Mouse (Mus musculus): ENCODE measurements around the gene Vps11. TPM values are rescaled to one million over a fixed set of nuclear protein-coding genes. Genes with fewer than 3 reads are reported as not detected.
"Not testable (repeated sequence)": the region's sequence is repeated elsewhere in the genome, so short reads cannot be mapped to it uniquely, and the experiment has no call there.

The Vps11 gene
- polyA plus RNA-seq, 1 experiment from 2014 or later = 37.1 TPM

DNA sequence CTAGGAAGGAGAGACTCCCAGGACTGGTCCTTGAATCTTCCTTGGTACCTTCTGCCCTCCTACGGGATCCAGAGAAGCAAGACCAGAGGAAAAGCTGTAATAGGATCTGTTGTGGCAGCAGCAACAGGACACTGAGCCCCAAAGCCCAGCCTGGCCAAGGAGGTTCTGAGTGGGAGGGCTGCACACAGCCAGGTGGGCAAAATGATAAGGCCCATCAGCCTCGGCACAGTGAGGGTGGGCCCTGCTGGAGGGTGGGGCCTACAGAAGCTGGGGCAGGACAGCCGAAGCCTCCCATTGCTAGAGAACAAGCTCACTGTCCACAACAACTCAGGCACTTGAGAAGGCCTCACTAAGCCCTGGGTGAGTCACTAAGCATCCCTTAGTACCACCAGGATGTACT is 19.3 kb downstream of the Vps11 start:
- Histone ChIP-seq H3K4me1 (ENCODE audit: control insufficient read depth, insufficient read depth, low read length) (peaks cover 18% of the 10 kb centered on the region), H3K27me3 (replicated peaks; ENCODE audit: control insufficient read depth, insufficient read depth, low read length) (no peaks in the 10 kb centered on the region), H3K9ac (ENCODE audit: low read depth, low read length) (peak overlapping the region; percentile 87), H3K4me3 (ENCODE audit: low read length) (no peak overlapping the region), H3K36me3 (ENCODE audit: control insufficient read depth, insufficient read depth, low read length) (peaks cover 11% of the 10 kb centered on the region), H3K4me2 (ENCODE audit: low read depth, low read length) (no peak overlapping the region), H3K27ac (ENCODE audit: low read length) (no peak overlapping the region), H3K9me3 (ENCODE audit: control insufficient read depth, low read length) (no peaks in the 10 kb centered on the region)
- ATAC-seq = 0 out of 2 replicates have a peak, but pooled peaks have one; percentile 13
- WGBS = 68% methylated on average over 3 of the region's 3 CpGs

DNA sequence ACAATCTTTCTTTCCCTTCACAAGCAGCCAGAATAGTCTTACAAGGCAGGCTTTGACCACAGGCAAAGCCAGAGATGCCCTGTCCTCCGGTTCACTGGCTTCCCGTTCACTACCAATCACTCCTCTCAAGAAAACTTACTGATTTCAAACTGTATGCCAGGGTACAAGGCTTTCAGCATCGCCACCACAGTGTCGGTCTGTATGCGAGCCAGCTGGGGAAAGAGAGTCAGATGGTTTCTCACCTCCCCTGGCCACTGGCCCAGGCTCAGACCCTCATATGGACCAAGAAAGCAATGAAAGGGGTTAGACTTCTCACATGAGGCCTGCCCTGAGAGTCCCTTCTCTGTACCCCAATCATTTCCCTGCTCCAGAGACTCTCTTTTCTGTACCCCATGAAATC is 20.0 kb downstream of the Vps11 start:
- no peak overlapping the region for H3K27ac ChIP-seq (ENCODE audit: low read length)
- no peak overlapping the region for H3K4me2 ChIP-seq (ENCODE audit: low read depth, low read length)
- H3K9ac ChIP-seq (ENCODE audit: low read depth, low read length) = no peak overlapping the region
- H3K9me3 ChIP-seq (ENCODE audit: control insufficient read depth, low read length) = no peaks in the 10 kb centered on the region
- peaks cover 25% of the 10 kb centered on the region for H3K4me1 ChIP-seq (ENCODE audit: control insufficient read depth, insufficient read depth, low read length)
- no peak for ATAC-seq
- no peaks in the 10 kb centered on the region for H3K27me3 ChIP-seq (replicated peaks; ENCODE audit: control insufficient read depth, insufficient read depth, low read length)
- H3K36me3 ChIP-seq (ENCODE audit: control insufficient read depth, insufficient read depth, low read length) = peaks cover 11% of the 10 kb centered on the region
- H3K4me3 ChIP-seq (ENCODE audit: low read length) = no peak overlapping the region
- WGBS = 87% methylated on average over 5 of the region's 5 CpGs

DNA sequence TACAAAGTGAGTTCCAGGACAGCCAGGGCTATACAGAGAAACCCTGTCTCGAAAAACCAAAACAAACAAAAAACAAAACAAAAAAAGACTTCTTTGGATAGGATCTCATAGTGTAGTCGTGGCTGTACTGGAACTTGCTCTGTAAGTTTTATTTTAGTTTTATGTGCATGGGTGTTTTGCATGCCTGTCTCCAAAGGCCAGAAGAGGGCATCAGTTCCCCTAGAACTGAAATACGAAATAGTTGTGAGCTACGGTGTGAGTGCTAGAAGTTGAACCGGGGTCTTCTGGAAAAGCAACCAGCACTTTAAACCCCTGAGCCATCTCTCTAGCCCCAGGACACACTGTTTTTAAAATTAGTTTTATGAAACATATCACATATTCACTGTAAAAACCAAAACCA is 22.9 kb downstream of the Vps11 start:
- Histone ChIP-seq H3K9me3 (ENCODE audit: control insufficient read depth, low read length) (no peaks in the 10 kb centered on the region), H3K4me2 (ENCODE audit: low read depth, low read length) (no peak overlapping the region), H3K27ac (ENCODE audit: low read length) (no peak overlapping the region), H3K27me3 (replicated peaks; ENCODE audit: control insufficient read depth, insufficient read depth, low read length) (no peaks in the 10 kb centered on the region), H3K4me1 (ENCODE audit: control insufficient read depth, insufficient read depth, low read length) (peaks cover 25% of the 10 kb centered on the region), H3K4me3 (ENCODE audit: low read length) (no peak overlapping the region), H3K9ac (ENCODE audit: low read depth, low read length) (no peak overlapping the region), H3K36me3 (ENCODE audit: control insufficient read depth, insufficient read depth, low read length) (peaks cover 14% of the 10 kb centered on the region)
- ATAC-seq = no peak
- 84% methylated on average over 5 of the region's 5 CpGs for WGBS

DNA sequence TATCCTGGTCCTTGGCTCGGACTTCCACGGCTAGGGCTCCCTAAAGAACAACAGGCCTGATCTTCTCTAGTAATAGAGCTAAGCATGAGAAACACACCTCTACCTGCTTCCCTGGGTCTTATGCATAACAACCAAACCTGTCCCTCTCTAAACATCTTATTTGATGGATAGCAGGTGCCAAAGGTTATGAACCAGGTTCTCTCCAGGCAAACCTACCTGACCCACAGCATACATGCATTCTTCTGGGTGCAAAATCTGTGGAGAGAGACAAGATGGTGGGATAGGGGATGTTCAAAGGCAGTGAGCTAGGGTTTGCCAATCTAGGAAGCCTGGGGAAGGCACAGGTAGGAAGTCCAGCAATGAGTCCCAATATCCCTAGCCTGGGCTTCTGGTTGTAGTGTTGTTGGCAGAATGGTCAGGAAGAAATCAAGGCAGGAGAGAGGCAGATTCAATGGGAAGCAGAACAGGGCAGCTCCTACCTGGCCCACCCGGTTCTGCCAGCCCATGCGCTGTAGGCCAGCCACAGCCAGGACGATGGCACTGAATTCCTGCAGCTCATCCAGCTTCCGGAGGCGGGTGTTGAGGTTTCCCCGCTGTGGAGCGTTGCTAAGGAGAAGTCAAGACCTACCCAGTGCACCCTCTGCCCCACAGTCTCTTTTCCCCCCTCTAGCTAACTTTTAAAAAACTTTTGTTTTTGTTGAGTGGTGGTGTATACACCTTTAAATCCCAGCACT is 23.9 kb downstream of the Vps11 start:
- Histone ChIP-seq H3K9me3 (ENCODE audit: control insufficient read depth, low read length) (no peaks in the 10 kb centered on the region), H3K27ac (ENCODE audit: low read length) (no peak overlapping the region), H3K36me3 (ENCODE audit: control insufficient read depth, insufficient read depth, low read length) (peaks cover 23% of the 10 kb centered on the region), H3K27me3 (replicated peaks; ENCODE audit: control insufficient read depth, insufficient read depth, low read length) (no peaks in the 10 kb centered on the region), H3K4me2 (ENCODE audit: low read depth, low read length) (peak overlapping the region; percentile 77), H3K4me3 (ENCODE audit: low read length) (peak overlapping the region; percentile 87; the same call in 1 of the 2 replicates), H3K4me1 (ENCODE audit: control insufficient read depth, insufficient read depth, low read length) (peaks cover 22% of the 10 kb centered on the region), H3K9ac (ENCODE audit: low read depth, low read length) (peak overlapping the region; percentile 61; the same call in 1 of the 2 replicates)
- no peak for ATAC-seq
- WGBS = 60% methylated on average over 9 of the region's 9 CpGs

DNA sequence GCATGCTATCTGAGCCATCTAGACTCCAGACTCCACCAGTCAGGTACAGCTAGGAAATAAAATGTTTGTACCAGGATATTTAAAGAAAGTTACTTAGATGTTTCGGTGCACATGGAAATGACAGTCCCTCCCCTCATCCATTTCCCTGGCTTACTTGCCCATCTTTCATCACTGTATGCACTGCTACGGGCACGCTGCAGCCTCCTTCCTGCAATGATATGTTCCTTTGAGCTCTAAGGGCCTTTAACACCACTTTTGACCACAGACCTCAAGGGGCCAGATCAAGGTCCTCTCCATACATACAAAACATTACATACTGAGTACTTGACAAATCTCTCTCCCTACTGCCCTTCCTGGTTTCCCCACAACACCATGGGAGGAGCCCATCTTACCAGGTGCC is 24.5 kb downstream of the Vps11 start:
- Histone ChIP-seq H3K4me1 (ENCODE audit: control insufficient read depth, insufficient read depth, low read length) (peaks cover 15% of the 10 kb centered on the region), H3K9ac (ENCODE audit: low read depth, low read length) (peak overlapping the region; percentile 61), H3K4me3 (ENCODE audit: low read length) (peak overlapping the region; percentile 87), H3K9me3 (ENCODE audit: control insufficient read depth, low read length) (no peaks in the 10 kb centered on the region), H3K27me3 (replicated peaks; ENCODE audit: control insufficient read depth, insufficient read depth, low read length) (no peaks in the 10 kb centered on the region), H3K4me2 (ENCODE audit: low read depth, low read length) (peak overlapping the region; percentile 77), H3K36me3 (ENCODE audit: control insufficient read depth, insufficient read depth, low read length) (peaks cover 27% of the 10 kb centered on the region), H3K27ac (ENCODE audit: low read length) (no peak overlapping the region)
- ATAC-seq = no peak
- WGBS = 59% methylated on average over 3 of the region's 3 CpGs

DNA sequence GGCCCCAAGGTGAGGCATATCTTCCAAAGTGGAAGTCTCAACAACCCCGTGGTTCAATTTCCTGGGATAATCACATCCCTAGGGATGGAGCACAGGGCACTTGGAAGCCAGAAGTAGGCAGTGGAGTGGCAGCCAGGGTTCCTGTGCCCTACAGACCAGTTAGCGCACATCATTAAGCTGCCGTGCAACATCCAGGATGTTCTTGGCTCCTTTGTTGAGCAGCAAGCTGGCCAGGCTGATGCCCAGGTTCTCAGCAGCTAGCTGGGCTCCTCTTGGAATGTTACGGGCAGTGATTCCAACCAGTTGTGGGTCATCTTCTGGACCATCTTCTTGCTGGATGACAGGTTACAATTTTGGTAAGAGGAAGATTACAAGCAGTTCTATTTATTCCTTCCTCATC is 25.0 kb downstream of the Vps11 start:
- H3K4me2 ChIP-seq (ENCODE audit: low read depth, low read length) = peak overlapping the region; percentile 77
- peaks cover 28% of the 10 kb centered on the region for H3K36me3 ChIP-seq (ENCODE audit: control insufficient read depth, insufficient read depth, low read length)
- H3K9ac ChIP-seq (ENCODE audit: low read depth, low read length) = peak overlapping the region; percentile 61
- not testable (repeated sequence) for H3K27me3 ChIP-seq (replicated peaks; ENCODE audit: control insufficient read depth, insufficient read depth, low read length); H3K9me3 ChIP-seq (ENCODE audit: control insufficient read depth, low read length); ATAC-seq; H3K27ac ChIP-seq (ENCODE audit: low read length)
- peak overlapping the region; percentile 87 for H3K4me3 ChIP-seq (ENCODE audit: low read length)
- 30% methylated on average over 4 of the region's 4 CpGs for WGBS
- peaks cover 15% of the 10 kb centered on the region for H3K4me1 ChIP-seq (ENCODE audit: control insufficient read depth, insufficient read depth, low read length)

DNA sequence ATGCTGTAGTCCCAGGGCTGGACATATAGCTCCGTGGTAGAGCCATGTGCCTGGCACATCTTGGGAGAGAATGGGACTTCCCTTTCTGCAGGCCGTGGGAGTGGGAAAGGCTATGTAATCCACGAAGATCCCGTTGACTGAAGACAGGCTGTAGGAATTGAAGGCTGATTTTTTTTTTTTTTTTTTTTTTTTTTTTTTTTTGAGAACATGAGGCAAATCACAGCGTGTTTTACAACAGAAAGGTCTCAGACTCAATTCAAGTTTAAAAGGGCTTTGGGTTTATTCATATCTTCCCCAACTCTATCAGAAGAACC is 25.4 kb downstream of the Vps11 start:
- Histone ChIP-seq H3K9ac (ENCODE audit: low read depth, low read length) (peak overlapping the region; percentile 92), H3K4me3 (ENCODE audit: low read length) (peak overlapping the region; percentile 87), H3K9me3 (ENCODE audit: control insufficient read depth, low read length) (no peaks in the 10 kb centered on the region), H3K4me1 (ENCODE audit: control insufficient read depth, insufficient read depth, low read length) (peaks cover 15% of the 10 kb centered on the region), H3K27me3 (replicated peaks; ENCODE audit: control insufficient read depth, insufficient read depth, low read length) (no peaks in the 10 kb centered on the region), H3K4me2 (ENCODE audit: low read depth, low read length) (peak overlapping the region; percentile 77), H3K27ac (ENCODE audit: low read length) (peak overlapping the region; percentile 96), H3K36me3 (ENCODE audit: control insufficient read depth, insufficient read depth, low read length) (peaks cover 30% of the 10 kb centered on the region)
- no peak for ATAC-seq
- WGBS = 2% methylated on average over 5 of the region's 5 CpGs

DNA sequence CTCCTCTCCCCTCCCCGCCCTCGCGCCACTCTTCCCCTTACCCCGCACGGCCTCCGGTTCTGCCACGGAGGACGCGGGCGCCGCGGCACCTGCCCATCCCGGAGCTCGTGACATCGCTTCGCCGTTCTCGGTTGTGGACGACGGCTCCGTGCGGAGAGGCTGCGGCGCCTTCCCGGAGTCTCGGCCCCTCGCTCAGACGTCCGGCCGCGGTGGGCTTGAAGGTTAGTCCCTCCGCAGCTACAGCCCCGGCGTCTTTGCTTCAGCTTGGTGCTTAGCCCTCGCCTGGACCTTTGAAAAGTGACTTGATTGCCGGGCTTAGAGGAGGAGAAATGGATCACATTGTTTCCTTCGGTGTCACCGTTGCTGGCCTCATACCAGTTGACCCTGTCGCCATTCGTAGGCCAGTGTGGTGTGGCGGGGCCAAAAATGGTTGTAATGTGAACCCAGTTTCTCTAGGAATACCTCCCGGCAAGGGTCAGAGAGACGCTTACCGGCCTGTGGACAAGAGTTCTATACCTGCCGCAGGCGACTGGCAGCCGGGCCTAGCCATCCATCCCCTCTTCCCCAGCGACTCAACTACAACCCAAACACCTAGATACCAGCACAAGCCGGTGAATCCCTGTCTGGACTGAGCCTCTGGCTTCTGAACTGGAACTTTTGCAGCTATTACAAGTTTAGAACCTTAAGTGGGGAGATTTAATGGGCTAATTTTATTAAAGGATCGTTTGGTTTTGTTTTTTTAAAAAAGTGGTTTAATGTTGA is 26.0 kb downstream of the Vps11 start:
- Histone ChIP-seq H3K27me3 (replicated peaks; ENCODE audit: control insufficient read depth, insufficient read depth, low read length) (no peaks in the 10 kb centered on the region), H3K4me2 (ENCODE audit: low read depth, low read length) (peak overlapping the region; percentile 77), H3K9me3 (ENCODE audit: control insufficient read depth, low read length) (no peaks in the 10 kb centered on the region), H3K4me3 (ENCODE audit: low read length) (peak overlapping the region; percentile 87), H3K9ac (ENCODE audit: low read depth, low read length) (peak overlapping the region; percentile 92), H3K4me1 (ENCODE audit: control insufficient read depth, insufficient read depth, low read length) (peaks cover 15% of the 10 kb centered on the region), H3K27ac (ENCODE audit: low read length) (peak overlapping the region; percentile 96), H3K36me3 (ENCODE audit: control insufficient read depth, insufficient read depth, low read length) (peaks cover 29% of the 10 kb centered on the region)
- no peak for ATAC-seq
- WGBS = under 1% methylated on average over 50 of the region's 50 CpGs

DNA sequence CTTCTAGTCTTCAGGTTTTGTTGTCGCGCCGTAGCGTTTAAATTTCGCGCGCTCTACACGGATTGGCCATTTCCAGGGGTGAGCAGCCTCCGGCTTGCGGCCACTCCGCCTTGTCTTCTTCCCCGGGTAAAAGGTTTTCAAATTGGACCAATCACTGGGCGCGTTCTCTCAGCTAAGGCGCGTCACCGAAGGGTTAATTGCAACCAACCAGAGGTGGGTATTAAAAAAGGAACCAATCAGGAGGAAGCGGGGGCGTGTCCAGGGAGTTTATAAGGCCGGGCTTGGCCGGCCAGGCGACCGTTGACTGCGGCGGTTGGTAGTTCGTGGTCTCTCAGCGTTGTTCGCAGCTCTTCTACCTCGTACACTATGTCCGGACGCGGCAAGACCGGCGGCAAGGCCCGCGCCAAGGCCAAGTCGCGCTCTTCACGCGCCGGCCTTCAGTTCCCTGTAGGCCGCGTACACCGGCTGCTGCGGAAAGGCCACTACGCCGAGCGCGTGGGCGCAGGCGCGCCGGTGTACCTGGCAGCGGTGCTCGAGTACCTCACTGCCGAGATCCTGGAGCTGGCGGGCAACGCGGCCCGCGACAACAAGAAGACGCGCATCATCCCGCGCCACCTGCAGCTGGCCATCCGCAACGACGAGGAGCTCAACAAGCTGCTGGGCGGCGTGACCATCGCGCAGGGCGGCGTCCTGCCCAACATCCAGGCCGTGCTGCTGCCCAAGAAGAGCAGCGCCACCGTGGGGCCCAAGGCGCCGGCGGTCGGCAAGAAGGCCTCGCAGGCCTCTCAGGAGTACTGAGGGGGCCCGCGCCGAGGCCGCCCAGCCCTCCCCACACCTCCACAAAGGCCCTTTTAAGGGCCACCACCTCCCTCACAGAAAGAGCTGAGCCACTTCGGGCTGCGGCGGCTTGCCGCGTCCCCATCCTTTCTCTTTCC is 26.8 kb downstream of the Vps11 start, which contains the start of gene H2afx:
Gene H2afx (plus strand): TSS at position 299 of the 935 bp plus-strand sequence.
- ATAC-seq = peak; percentile 95
- peak within 1 kb of the TSS; percentile 96 for H3K27ac ChIP-seq (ENCODE audit: low read length)
- H3K36me3 ChIP-seq (ENCODE audit: control insufficient read depth, insufficient read depth, low read length) = peaks cover 28% of the 10 kb centered on the region
- peak within 1 kb of the TSS; percentile 92 for H3K9ac ChIP-seq (ENCODE audit: low read depth, low read length)
- peak within 1 kb of the TSS; percentile 87 for H3K4me3 ChIP-seq (ENCODE audit: low read length)
- H3K4me1 ChIP-seq (ENCODE audit: control insufficient read depth, insufficient read depth, low read length) = peaks cover 15% of the 10 kb centered on the region
- H3K27me3 ChIP-seq (replicated peaks; ENCODE audit: control insufficient read depth, insufficient read depth, low read length) = no peaks in the 10 kb centered on the region
- peak within 1 kb of the TSS; percentile 77 for H3K4me2 ChIP-seq (ENCODE audit: low read depth, low read length)
- WGBS = under 1% methylated on average over 91 of the region's 91 CpGs
- H3K9me3 ChIP-seq (ENCODE audit: control insufficient read depth, low read length) = no peaks in the 10 kb centered on the region

Data from intestine, embryonic 16.5 days (tissue).